ENCODE assay signal across 9 mouse cellular contexts in the genomic region with DNA sequence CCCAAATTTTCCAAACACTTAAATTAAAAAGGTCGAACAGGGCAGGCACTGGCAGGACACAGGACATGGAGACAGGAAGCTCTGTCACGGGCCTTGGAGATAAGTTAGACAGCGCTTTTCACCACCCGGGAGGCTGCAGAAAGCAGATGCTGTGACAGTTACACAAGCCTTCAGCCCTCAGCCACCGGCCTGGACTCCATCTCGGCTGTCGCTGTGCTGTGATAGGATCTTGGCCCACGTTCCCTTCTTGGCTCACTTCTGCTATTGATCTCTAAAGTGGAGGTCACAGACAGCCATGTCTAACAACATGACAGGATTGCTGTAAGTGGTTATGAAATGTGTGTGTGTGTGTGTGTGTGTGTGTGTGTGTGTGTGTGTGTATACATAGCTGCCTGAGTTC.
A peak's percentile ranks its signal among the peaks of the same experiment; 100 is the strongest.
DNase-seq lines count a peak whose midpoint lies in the region; ATAC-seq and TF ChIP-seq lines count a peak whose summit lies in the region.
"Had no signal": no experiment of that assay in that cellular context is flagged by ENCODE, and none has a peak within 500 bp of the region (broad histone marks: within the 10 kb centered on the region; RNA-seq: fewer than 3 reads in every experiment).

No protein-coding gene starts in this region.

- H3K36me3 ChIP-seq in forebrain, postnatal 0 days (ENCODE audit: insufficient read depth), result no peaks in the 10 kb centered on the region
- H3K36me3 ChIP-seq in forebrain, embryonic 12.5 days (replicated peaks), result no peaks in the 10 kb centered on the region
- no peaks in the 10 kb centered on the region for H3K36me3 ChIP-seq in heart, embryonic 10.5 days
- no peaks in the 10 kb centered on the region for H3K36me3 ChIP-seq in stomach, embryonic 14.5 days (ENCODE audit: control insufficient read depth, insufficient read depth, low read length)

- H3K27me3 ChIP-seq in forebrain, postnatal 0 days (ENCODE audit: insufficient read depth, low read length), result no peaks in the 10 kb centered on the region
- no peaks in the 10 kb centered on the region for H3K27me3 ChIP-seq in forebrain, embryonic 12.5 days
- H3K27me3 ChIP-seq in heart, embryonic 10.5 days (ENCODE audit: insufficient read depth, poor library complexity, severe bottlenecking), result peaks cover 44% of the 10 kb centered on the region
- no peaks in the 10 kb centered on the region for H3K27me3 ChIP-seq in stomach, embryonic 14.5 days (ENCODE audit: control insufficient read depth, insufficient read depth, low read length)

- no peak for TF ChIP-seq CTCF in forebrain, postnatal 0 days (IDR thresholded peaks at IDR 0.05; ENCODE audit: low read depth)

- H3K4me1 ChIP-seq in forebrain, postnatal 0 days (ENCODE audit: insufficient read depth), result no peaks in the 10 kb centered on the region
- no peaks in the 10 kb centered on the region for H3K4me1 ChIP-seq in forebrain, embryonic 12.5 days
- peaks cover 33% of the 10 kb centered on the region for H3K4me1 ChIP-seq in heart, embryonic 10.5 days
- H3K4me1 ChIP-seq in stomach, embryonic 14.5 days (ENCODE audit: control insufficient read depth, insufficient read depth, low read length), result peaks cover 9% of the 10 kb centered on the region; the same call in 1 of the 2 replicates

- no peak overlapping the region for H3K4me3 ChIP-seq in forebrain, postnatal 0 days (ENCODE audit: low read depth, low read length)
- H3K4me3 ChIP-seq in forebrain, embryonic 12.5 days (replicated peaks), result no peak overlapping the region
- H3K4me3 ChIP-seq in heart, embryonic 10.5 days, result no peak overlapping the region
- no peak overlapping the region for H3K4me3 ChIP-seq in stomach, embryonic 14.5 days (ENCODE audit: low read depth, low read length)
- H3K4me3 ChIP-seq: gastrocnemius, adult 2 months had no signal

- ATAC-seq in forebrain, postnatal 0 days, result peak; percentile 60
- ATAC-seq in forebrain, embryonic 12.5 days (ENCODE audit: low FRiP score), result no peak
- peak; percentile 58; the same call in 1 of the 2 replicates for ATAC-seq in stomach, embryonic 14.5 days (ENCODE audit: insufficient number of reproducible peaks, insufficient read depth, low FRiP score, low read depth)

- no peaks in the 10 kb centered on the region for H3K9me3 ChIP-seq in forebrain, postnatal 0 days (ENCODE audit: low read length)
- no peaks in the 10 kb centered on the region for H3K9me3 ChIP-seq in forebrain, embryonic 12.5 days
- no peaks in the 10 kb centered on the region; the same call in 1 of the 2 replicates for H3K9me3 ChIP-seq in heart, embryonic 10.5 days
- no peaks in the 10 kb centered on the region; the same call in 1 of the 2 replicates for H3K9me3 ChIP-seq in stomach, embryonic 14.5 days (ENCODE audit: control insufficient read depth, low read depth, low read length)

- DNase-seq in forebrain, postnatal 0 days, result no peak
- DNase-seq in heart, embryonic 10.5 days (ENCODE audit: low spot score), result peak; percentile 95
- DNase-seq in kidney, postnatal 14 days, result peak; percentile 69
- DNase-seq in right cerebral cortex, postnatal 25 days, result no peak
- DNase-seq in cerebellum, postnatal 36 days, result no peak
- DNase-seq in layer of hippocampus, postnatal 14 days (ENCODE audit: low spot score in 2 of 2), result no peak
- DNase-seq: gastrocnemius, adult 2 months had no signal

- H3K4me2 ChIP-seq in forebrain, postnatal 0 days (ENCODE audit: low read depth), result no peak overlapping the region
- no peak overlapping the region for H3K4me2 ChIP-seq in forebrain, embryonic 12.5 days
- H3K4me2 ChIP-seq in stomach, embryonic 14.5 days (replicated peaks; ENCODE audit: low read depth, low read length), result no peak overlapping the region

- no peak overlapping the region for H3K9ac ChIP-seq in forebrain, postnatal 0 days
- H3K9ac ChIP-seq in forebrain, embryonic 12.5 days, result no peak overlapping the region
- no peak overlapping the region for H3K9ac ChIP-seq in stomach, embryonic 14.5 days (replicated peaks; ENCODE audit: low read depth, low read length)

- no peak overlapping the region for H3K27ac ChIP-seq in forebrain, postnatal 0 days (ENCODE audit: low read depth, low read length)
- no peak overlapping the region for H3K27ac ChIP-seq in forebrain, embryonic 12.5 days
- no peak overlapping the region for H3K27ac ChIP-seq in heart, embryonic 10.5 days
- no peak overlapping the region for H3K27ac ChIP-seq in stomach, embryonic 14.5 days (ENCODE audit: low read length)
- H3K27ac ChIP-seq: gastrocnemius, adult 2 months had no signal

- 27% methylated on average over 8 of the region's 8 CpGs for WGBS in forebrain, postnatal 0 days
- WGBS in forebrain, embryonic 12.5 days, result 82% methylated on average over 8 of the region's 8 CpGs
- WGBS in heart, embryonic 10.5 days, result 2% methylated on average over 8 of the region's 8 CpGs
- 27% methylated on average over 8 of the region's 8 CpGs for WGBS in stomach, embryonic 14.5 days

Comparison
In these comparisons a context has a peak if more than half of its experiments do, and no peak if none do; other contexts are left out.
1. DNase-seq: peak in heart, embryonic 10.5 days (single experiment) and kidney, postnatal 14 days (single experiment); none in forebrain, postnatal 0 days (single experiment), right cerebral cortex, postnatal 25 days (single experiment), cerebellum, postnatal 36 days (0 of 2) and layer of hippocampus, postnatal 14 days (0 of 2).